Mouse (Mus musculus) spleen, postnatal 4 days (tissue): ENCODE measurements around the gene Mthfd1.

Experiments
- DNase-seq, 2 experiments: peaks; one replicate each; pipeline ENCODE4 v3.0.0; 2022; ENCODE audit warnings: low spot score in 2 of 2

The Mthfd1 gene

GRCm38 (mm10) chr12:76349680-76350220 lies 94.7 kb downstream of the Mthfd1 start:
- peak in 1 of 2 experiments; percentile 60 for DNase-seq

DNA sequence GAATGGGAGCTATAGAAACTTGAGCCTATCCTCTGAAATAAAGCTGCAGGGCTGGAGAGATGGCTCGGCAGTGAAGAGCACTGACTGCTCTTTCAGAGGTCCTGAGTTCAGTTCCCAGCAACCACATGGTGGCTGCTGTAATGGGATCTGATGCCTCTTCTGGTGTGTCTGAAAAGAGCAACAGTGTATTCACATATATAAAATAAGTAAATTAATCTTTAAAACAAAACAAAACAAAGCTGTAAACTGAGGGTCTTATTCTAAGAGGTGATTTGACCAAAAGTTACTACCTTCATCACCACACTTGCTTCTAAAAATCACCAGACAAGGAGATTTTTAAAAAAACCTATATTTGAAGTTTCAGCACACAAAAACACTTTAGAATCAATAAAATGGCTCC lies 105.8 kb downstream of the Mthfd1 start:
- peak in 1 of 2 experiments; percentile 53 for DNase-seq

DNA sequence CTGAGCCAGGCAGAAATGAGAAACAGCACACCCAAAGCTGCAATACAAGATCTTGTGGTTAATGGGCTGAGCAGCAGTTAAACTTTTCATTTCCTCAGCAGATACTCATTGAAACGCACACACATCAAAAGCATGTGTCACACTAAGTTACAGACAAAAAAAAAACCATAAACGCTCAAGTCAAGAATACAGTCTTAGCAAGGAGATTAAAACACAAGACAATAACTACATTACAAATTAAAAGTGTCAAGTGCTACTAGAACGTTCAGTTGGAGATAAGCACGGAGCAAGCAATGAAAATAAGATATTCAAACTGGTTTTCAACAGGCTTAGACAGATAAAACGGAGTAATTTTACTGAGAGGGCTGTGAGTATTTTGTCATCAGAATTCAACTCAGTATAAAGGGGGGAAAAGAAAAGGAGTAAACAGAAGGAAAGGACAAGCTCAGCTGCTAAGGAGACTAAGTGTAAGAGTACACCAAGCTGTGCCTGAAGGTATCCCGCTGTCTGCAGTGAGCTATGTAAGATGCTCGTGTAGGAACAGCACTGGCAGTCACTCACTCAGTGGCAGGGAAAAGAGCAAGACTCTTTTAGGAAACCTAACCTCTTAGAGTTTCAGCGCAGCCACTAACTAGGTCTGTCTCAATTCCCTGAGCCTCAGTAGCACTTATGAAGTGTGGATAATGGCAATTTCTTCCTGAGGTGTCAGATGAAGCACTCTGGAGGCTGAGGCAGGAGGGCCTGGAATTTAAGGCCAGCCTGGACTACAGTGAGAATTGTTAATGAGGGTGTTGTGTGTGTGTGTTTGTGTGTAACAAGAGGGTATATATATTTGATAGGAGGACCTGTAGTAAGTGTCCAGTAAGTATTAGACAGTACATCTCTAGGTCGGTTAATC lies 106.6 kb downstream of the Mthfd1 start:
- peak in 1 of 2 experiments; percentile 59 for DNase-seq

- DNase-seq, result peak in 1 of 2 experiments; percentile 62
Observed at GRCm38 (mm10) chr12:76362303-76362676, 107.2 kb downstream of the Mthfd1 start.

DNA sequence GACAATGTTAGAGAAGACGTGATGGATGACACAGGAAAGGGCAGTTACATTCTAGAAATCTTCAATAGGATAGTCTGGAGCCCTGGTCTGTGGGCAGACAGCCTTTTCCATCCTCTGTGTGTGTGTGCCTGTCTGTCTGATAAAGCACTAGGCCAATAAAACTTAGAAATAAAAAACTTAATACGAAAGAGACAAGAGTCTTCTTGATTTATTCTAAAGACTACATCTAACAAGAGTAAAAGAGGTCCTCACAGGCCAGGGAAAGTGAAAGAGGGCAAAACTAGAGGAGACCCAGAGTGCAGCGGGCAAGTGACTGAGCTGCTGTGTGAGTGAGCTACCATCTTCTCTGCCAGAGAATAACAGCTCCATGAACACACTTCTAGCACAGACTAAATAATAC lies 111.2 kb downstream of the Mthfd1 start:
- DNase-seq, result no peak

GRCm38 (mm10) chr12:76367096-76367995 lies 112.2 kb downstream of the Mthfd1 start:
- peak in 1 of 2 experiments; percentile 68 for DNase-seq

- DNase-seq, result peak in 1 of 2 experiments; percentile 64
Observed at GRCm38 (mm10) chr12:76368201-76368789, 113.2 kb downstream of the Mthfd1 start.

GRCm38 (mm10) chr12:76368790-76369205 lies 113.7 kb downstream of the Mthfd1 start:
- no peak for DNase-seq
